In the genomic region with DNA sequence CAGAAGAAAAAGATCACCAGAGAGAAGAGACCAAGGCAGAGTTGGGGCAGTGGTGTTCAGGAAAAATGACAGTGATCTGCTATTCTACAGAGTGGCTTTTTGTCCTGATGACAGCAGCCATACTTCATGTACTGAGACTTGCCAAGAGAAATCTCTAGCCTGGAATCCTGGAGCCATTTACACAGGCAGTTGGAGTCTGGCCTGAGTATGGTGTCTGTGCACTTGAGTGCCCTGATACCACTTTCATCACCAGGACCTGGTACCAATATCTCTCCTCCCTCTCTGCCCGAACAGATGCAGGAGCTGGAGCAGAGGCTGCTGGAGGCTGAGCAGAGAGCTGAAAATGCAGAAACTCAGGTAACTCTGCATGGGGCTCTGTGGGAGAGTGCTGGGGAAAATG, we compare ENCODE assay signal across 15 mouse cellular contexts.
"Had no signal": no experiment of that assay in that cellular context is flagged by ENCODE, and none has a peak within 500 bp of the region (broad histone marks: within the 10 kb centered on the region; RNA-seq: fewer than 3 reads in every experiment).

No protein-coding gene starts in this region.

- H3K27ac ChIP-seq: left cerebral cortex, adult 2 months; limb, embryonic 10.5 days; liver, embryonic 15.5 days; midbrain, embryonic 10.5 days; neural tube, embryonic 15.5 days had no signal

- H3K27me3 ChIP-seq: liver, embryonic 15.5 days; neural tube, embryonic 15.5 days had no signal

- H3K9me3 ChIP-seq: limb, embryonic 10.5 days; liver, embryonic 15.5 days; midbrain, embryonic 10.5 days; neural tube, embryonic 15.5 days had no signal

- DNase-seq: kidney, postnatal 14 days; lung, adult 2 months; lung, postnatal 4 days; midbrain, embryonic 14.5 days; spleen, adult 18-20 months; thymus, adult 2 months; thymus, postnatal 25 days had no signal

- H3K9ac ChIP-seq: liver, embryonic 15.5 days; neural tube, embryonic 15.5 days had no signal

- H3K36me3 ChIP-seq: liver, embryonic 15.5 days had no signal

- H3K4me3 ChIP-seq: left cerebral cortex, adult 2 months; limb, embryonic 10.5 days; liver, embryonic 15.5 days; midbrain, embryonic 10.5 days; myocyte; neural tube, embryonic 15.5 days had no signal

- H3K4me2 ChIP-seq: liver, embryonic 11.5 days; liver, embryonic 15.5 days; neural tube, embryonic 15.5 days had no signal

- ATAC-seq: lung, postnatal 0 days had no signal

- H3K4me1 ChIP-seq: midbrain, embryonic 10.5 days; neural tube, embryonic 15.5 days had no signal
